Mouse (Mus musculus) hindlimb bud, embryonic 11.5 days (tissue): ENCODE data around the gene Usp5.
"Not testable (repeated sequence)": the region's sequence is repeated elsewhere in the genome, so short reads cannot be mapped to it uniquely, and the experiment has no call there.

Experiments used
- DNase-seq: peaks from one replicate; pipeline ENCODE4 v3.0.0-alpha.2; 2012; ENCODE audit warnings: low read depth, low spot score; ENCODE audit errors: extremely low spot score

Gene Usp5

DNA sequence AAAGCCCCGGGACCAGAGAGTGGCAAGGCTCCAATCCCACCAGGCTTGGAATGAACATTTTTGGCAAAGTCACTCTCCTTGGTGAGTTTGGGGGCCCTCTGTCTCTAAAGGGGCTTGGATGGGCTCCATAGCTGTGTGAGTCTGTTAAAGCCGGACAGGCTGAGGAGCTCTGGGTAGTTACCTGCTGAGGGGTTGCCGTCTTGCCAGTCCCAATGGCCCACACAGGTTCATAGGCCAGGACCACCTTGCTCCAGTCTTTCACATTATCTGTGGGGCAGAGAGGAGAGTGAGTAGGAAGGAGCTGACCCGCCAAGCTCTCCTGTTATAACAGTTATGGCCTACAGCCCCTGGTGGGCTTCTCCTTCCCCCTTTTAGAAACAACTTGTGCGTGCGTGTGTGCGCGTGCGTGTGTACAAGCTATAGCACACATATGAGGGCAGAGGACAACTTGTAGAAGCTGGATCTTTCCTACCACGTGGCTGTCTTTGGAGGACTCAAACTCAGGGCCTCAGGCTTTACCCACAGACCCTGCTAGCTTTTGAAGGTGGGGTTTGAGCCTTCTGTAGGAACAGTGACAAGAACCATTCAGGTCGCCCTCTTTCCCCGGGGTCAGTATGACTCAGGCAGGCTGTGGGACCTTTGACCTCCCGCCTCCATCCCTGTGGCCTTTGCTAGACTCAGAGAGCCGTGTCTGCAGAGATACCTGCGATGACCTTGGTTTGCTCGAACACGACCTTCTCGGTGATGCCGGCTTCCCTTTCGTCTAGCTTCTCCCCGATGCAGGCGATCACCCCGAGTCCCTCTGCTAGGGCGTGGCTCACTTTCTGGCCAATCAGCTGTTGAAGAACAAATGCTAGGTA, 17.4 kb downstream of the Usp5 start:
- DNase-seq: no peak

- no peak for DNase-seq
Observed at GRCm38 (mm10) chr6:124811403-124811665, 17.9 kb downstream of the Usp5 start.

DNA sequence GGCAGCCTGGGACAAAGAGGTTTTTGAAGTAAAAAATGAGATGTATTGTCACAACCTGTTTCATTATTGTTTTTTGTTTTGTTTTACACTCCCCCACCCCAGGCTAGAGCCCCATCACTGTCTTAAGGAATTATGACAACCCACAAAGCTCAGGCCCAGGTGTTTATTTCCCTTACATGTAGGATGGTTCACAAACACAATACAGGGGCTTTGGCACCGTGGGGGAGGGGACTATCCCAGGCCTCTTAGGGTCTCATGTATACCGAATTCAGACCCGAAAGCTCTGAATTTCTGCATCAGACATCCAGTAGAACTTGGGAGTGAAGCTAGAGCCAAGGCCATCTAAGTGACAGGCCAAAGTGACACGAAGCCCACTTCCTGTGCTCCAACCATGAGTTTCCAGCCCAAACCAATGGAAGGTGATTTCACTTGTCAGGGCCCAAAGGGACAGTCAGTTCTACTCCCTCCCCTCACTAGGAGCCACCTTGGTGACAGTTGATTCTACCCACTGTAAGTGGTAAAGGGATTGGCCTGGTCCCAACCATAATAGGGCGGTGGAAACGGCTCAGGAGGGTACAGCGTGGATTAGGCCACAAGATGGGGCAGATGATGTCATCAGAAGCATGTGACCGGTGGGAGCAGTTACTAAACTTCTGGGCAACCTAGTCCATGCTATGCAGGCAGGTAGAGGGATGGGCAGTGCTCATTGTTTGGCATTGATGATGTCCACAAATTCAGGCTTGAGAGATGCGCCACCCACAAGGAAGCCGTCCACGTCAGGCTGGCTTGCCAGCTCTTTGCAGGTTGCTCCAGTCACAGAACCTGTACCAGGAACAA, 18.5 kb downstream of the Usp5 start:
- DNase-seq: not testable (repeated sequence)

DNA sequence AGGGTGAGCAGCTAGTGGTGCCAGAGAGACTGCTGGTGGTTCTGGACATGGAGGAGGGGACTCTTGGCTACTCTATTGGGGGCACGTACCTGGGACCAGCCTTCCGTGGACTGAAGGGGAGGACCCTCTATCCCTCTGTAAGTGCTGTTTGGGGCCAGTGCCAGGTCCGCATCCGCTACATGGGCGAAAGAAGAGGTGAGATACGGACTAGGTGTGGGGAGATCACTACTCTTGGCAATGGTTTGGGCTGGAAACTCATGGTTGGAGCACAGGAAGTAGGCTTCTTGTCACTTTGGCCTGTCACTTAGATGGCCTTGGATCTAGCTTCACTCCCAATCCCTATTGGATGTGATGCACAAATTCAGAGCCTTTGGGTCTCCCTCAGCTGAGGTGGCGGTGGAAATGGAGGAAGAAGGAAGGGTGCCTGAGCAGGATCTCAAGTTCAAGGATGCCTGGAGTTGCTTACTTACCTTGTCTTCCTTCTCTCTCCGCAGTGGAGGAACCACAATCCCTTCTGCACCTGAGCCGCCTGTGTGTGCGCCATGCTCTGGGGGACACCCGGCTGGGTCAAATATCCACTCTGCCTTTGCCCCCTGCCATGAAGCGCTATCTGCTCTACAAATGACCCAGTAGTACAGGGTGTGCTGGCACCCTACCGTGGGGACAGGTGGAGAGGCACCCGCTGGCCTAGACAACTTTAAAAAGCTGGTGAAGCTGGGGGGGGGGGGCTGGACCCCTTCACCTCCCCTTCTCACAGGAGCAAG, 19.3 kb downstream of the Usp5 start:
- no peak for DNase-seq

DNA sequence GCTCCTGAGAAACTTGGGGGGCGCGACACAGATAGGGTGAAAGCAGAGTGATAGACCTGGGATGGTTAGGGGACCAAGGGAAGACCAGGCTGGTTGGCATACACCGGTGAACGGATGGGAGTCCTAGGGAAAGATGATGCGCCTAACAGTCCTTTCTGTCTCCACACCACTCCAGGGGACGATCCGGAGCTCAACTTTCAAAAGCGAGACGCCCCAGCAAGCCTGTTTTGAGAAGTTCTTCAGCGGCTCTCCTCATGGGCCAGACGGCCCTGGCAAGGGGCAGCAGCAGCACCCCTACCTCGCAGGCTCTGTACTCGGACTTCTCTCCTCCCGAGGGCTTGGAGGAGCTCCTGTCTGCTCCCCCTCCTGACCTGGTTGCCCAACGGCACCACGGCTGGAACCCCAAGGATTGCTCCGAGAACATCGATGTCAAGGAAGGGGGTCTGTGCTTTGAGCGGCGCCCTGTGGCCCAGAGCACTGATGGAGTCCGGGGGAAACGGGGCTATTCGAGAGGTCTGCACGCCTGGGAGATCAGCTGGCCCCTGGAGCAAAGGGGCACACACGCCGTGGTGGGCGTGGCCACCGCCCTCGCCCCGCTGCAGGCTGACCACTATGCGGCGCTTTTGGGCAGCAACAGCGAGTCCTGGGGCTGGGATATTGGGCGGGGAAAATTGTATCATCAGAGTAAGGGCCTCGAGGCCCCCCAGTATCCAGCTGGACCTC, 20.1 kb downstream of the Usp5 start:
- DNase-seq: no peak

DNA sequence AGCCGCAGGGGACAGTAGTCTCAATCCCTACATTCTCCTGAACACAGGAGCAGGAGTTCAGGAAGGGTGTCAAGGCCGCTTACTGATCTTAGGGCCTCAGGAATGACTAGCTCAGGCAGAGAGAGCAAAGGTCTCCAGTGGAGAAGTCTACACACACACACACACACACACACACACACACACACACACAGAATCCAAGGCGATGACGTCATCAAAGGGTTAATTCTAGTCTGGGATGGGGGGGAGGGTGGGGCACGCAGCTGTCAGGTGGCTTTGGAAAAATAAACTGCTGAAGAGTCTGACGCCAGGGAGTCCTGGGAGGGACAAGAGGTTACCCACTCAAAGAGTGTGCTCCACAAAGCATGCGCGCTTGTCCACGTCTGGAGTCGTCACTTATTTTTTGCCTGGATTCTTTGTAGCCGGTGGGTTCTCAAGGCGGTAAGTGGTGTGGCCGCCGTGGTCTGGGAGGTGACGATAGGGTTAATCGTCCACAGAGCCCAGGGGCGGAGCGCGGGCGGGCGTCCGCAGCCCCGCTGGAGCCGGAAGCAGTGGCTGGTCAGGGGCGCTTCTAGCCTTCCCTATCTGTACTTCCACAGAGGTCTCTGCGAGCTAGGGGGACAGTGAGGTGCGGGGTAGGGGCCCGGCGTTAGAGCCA, 20.8 kb downstream of the Usp5 start, which contains the start of gene Spsb2:
Gene Spsb2, plus strand, starts transcription at position 304 of the 655 bp plus-strand sequence.
- no peak for DNase-seq

- no peak for DNase-seq
Observed at GRCm38 (mm10) chr6:124807986-124808357, 21.3 kb downstream of the Usp5 start.

GRCm38 (mm10) chr6:124807366-124807765, 21.9 kb downstream of the Usp5 start:
- no peak for DNase-seq

GRCm38 (mm10) chr6:124806446-124807140, 22.7 kb downstream of the Usp5 start:
- no peak for DNase-seq

- no peak for DNase-seq
Observed at GRCm38 (mm10) chr6:124805341-124806321, 23.7 kb downstream of the Usp5 start.

DNA sequence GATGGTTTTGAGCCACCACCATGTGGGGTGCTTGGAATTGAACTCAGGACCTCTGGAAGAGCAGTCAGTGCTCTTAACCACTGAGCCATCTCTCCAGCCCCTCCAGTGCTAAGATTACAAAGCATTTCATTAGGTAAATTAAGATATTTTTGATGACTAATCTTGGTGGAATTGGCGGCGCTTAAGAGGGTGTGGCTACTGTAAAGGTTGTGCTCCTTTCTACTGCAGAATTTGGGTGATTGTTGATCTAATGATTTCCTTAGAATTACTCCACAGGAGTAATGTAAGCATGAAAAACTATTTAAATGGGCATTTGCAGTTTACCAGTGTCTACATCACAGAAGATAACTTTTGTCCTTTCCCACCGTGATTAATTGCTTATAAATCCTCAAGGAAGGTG, 24.9 kb downstream of the Usp5 start:
- no peak for DNase-seq

GRCm38 (mm10) chr6:124803691-124804090, 25.6 kb downstream of the Usp5 start:
- not testable (repeated sequence) for DNase-seq

DNA sequence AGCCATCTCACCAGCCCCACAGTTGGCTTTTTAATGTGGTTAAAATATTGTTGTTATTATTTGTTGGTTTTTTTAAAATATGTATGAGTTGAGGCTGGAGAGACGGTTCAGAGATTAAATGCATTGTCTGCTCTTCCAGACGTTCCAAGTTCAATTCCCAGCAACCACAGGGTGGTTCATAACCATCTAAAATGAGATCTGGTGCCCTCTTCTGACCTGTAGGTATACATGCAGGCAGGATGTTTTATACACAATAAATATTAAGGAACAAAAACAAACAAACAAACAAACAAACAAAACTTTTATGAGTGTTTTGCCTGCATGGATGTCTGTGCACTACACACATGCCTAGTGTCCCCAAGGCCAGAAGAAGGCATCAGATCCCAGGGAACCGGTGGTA, 26.2 kb downstream of the Usp5 start:
- DNase-seq: no peak

DNA sequence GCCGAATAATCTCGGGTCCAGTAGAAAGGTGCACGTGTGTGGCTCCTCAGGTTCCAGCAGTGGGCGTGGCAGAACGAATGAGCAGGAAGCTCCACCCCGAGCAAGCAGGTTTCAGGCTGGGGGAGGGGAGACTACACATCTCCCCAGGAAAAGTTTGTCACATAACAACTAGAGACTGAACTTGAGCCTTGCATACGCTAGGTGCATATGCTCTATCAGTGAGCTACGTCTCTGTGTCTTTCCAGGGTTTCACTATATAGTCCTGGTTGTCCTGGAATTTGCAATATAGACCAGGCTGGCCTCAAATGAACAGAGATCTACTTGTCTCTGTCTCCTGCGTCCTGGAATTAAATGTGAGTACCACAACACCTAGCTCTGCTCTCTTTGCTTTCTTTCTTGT, 26.9 kb downstream of the Usp5 start:
- not testable (repeated sequence) for DNase-seq

DNA sequence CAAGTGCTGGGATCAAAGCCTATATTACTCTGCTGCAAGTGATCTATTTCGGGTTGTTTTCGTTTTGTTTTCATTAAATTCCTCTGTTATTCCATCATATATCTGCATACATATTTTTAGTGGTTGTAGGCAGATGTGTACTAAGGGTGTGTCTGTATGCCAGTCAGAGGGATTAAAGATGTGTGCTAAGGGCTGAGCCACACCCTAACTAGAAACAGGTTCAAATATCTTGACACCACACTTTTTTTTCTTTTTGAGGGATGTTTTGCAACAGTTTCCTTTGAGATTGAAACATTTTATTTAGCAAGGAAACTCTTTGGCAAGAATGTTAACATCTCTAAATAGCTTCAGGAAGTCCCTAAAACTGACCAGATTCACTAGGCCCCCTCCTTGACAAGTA, 33.1 kb downstream of the Usp5 start:
- DNase-seq: no peak

DNA sequence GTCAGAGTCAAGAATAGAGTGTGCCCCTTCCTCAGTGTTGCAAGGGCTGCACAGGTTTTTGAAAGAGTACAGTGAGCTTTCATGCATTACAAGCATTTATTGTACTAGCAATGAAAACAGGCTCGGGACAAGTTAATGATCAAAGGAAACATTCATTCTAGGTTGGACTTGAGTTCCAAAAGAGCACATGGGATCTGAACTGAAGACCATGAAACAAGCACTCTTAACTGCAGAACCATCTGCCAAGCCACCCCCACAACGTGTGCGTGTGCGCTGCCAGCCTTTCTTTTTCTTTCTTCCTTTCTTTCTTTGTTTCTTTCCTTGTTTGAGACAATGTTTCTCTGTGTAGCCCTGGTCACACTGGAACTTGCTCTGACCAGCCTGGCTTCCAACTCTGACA, 33.5 kb downstream of the Usp5 start:
- DNase-seq: no peak

- DNase-seq: no peak
Observed at GRCm38 (mm10) chr6:124791911-124792310, 37.4 kb downstream of the Usp5 start.

GRCm38 (mm10) chr6:124790121-124790520, 39.2 kb downstream of the Usp5 start:
- no peak for DNase-seq

DNA sequence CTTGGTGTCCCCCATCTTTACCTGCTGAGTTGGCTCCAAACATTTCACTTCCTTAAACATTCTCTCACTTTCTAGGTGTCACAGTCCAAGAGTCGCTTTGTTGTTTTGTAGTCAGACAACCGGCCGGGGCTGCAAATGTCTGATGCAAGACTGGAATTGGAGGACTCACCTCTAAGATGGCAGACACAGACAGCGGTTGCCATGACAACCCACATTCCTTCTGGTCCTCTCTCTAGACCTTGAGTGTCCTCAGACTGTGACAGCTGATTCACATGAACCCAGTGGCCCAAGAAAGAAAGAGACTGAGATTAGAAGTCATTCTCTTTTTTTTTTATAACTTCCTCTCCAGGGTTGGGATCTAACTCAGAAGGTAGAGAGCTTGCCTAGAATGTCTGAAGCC, 39.8 kb downstream of the Usp5 start:
- no peak for DNase-seq
